Mouse (Mus musculus): ENCODE results near the gene Retreg3.
"Not testable (repeated sequence)": the region's sequence is repeated elsewhere in the genome, so short reads cannot be mapped to it uniquely, and the experiment has no call there.

Gene Retreg3

GRCm38 (mm10) chr11:101119761-101120544 lies at the start of gene Retreg3, which contains the start of gene Tubg1:
Retreg3 (minus strand) TSS chr11:101119893.
Tubg1 (plus strand) TSS chr11:101119938.
- peak; percentile 100 for DNase-seq

GRCm38 (mm10) chr11:101168301-101168980 lies 48.7 kb upstream of the Retreg3 start:
- DNase-seq: peak; percentile 80

GRCm38 (mm10) chr11:101167963-101168300 lies 48.2 kb upstream of the Retreg3 start:
- DNase-seq: no peak

GRCm38 (mm10) chr11:101167211-101167962 lies 47.7 kb upstream of the Retreg3 start:
- DNase-seq: no peak

- DNase-seq: no peak
These were observed 46.7 kb upstream of the Retreg3 start for GRCm38 (mm10) chr11:101166357-101166756.

- DNase-seq: no peak
These were observed 45.2 kb upstream of the Retreg3 start for GRCm38 (mm10) chr11:101164677-101165580.

GRCm38 (mm10) chr11:101164351-101164665 lies 44.6 kb upstream of the Retreg3 start:
- DNase-seq: no peak

- peak; percentile 66 for DNase-seq
These were observed 44.0 kb upstream of the Retreg3 start for GRCm38 (mm10) chr11:101163476-101164350.

- peak; percentile 69 for DNase-seq
These were observed 43.1 kb upstream of the Retreg3 start for GRCm38 (mm10) chr11:101162772-101163171.

GRCm38 (mm10) chr11:101162301-101162700 lies 42.6 kb upstream of the Retreg3 start:
- DNase-seq: no peak

GRCm38 (mm10) chr11:101161551-101161950 lies 41.9 kb upstream of the Retreg3 start:
- no peak for DNase-seq

- DNase-seq: not testable (repeated sequence)
These were observed 41.4 kb upstream of the Retreg3 start for GRCm38 (mm10) chr11:101160981-101161505.

GRCm38 (mm10) chr11:101160151-101160550 lies 40.5 kb upstream of the Retreg3 start:
- not testable (repeated sequence) for DNase-seq

- DNase-seq: peak; percentile 76
These were observed 36.2 kb upstream of the Retreg3 start, which contains the start of gene Tubg2 for GRCm38 (mm10) chr11:101155728-101156371. Tubg2 (plus strand) TSS chr11:101155907.

- no peak for DNase-seq
These were observed 35.5 kb upstream of the Retreg3 start for GRCm38 (mm10) chr11:101155151-101155550.

- no peak for DNase-seq
These were observed 35.0 kb upstream of the Retreg3 start for GRCm38 (mm10) chr11:101154648-101155047.

GRCm38 (mm10) chr11:101152825-101153224 lies 33.1 kb upstream of the Retreg3 start:
- DNase-seq: no peak

- DNase-seq: no peak
These were observed 31.4 kb upstream of the Retreg3 start for GRCm38 (mm10) chr11:101151063-101151462.

GRCm38 (mm10) chr11:101149178-101150105 lies 29.7 kb upstream of the Retreg3 start:
- DNase-seq: peak; percentile 50
